Mouse (Mus musculus) ES-E14 (cell line): Measurements from ENCODE around the gene Lyzl4.

Experiments
- ZC3H11A ChIP-seq: IDR thresholded peaks from 2 replicates; pipeline ENCODE4 v1.6.1; 2012; ENCODE audit warnings: low read depth, mild to moderate bottlenecking, inconsistent platforms, low read length, borderline replicate concordance
- ZNF384 ChIP-seq: IDR thresholded peaks from 2 replicates; pipeline ENCODE4 v1.6.1; 2012; ENCODE audit warnings: low read depth, low read length, inconsistent platforms

DNA sequence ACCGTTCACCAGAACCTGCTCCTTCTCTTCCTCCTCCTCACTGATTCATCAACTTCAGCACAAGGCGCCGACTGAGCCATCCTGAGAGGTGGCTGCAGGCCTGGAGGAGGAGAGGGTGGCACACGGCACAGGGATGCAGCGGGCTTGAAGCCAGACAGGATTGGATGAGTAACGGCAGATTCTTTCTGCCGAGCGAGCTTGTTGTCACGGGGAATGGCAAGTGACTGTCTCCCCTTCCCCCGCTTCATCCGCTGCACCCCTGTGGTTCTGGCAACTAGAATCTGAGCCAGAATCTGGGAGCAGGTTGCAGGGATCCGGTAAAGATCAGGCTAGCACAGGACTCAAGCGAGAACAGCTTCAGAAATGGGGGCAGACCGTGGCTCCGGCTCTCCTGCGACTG lies 2.1 kb downstream of the Lyzl4 start:
- no peak for TF ChIP-seq ZC3H11A
- no peak for TF ChIP-seq ZNF384
